Mouse (Mus musculus) liver, embryonic 14.5 days (tissue): Measurements from ENCODE around the gene Lgals7.

ENCODE experiments used
- CTCF ChIP-seq: IDR thresholded peaks from 2 replicates; pipeline ENCODE4 v1.5.1; 2016; ENCODE audit warnings: antibody characterized with exemption, low read depth, control low read depth
- EP300 ChIP-seq: IDR thresholded peaks from 2 replicates; pipeline ENCODE4 v1.6.1; 2016; ENCODE audit warnings: antibody characterized with exemption, low read depth

GRCm38 (mm10) chr7:28902180-28902579 lies 38.5 kb downstream of the Lgals7 start:
- TF ChIP-seq EP300 (no peak), CTCF (no peak)
